In the genomic region with DNA sequence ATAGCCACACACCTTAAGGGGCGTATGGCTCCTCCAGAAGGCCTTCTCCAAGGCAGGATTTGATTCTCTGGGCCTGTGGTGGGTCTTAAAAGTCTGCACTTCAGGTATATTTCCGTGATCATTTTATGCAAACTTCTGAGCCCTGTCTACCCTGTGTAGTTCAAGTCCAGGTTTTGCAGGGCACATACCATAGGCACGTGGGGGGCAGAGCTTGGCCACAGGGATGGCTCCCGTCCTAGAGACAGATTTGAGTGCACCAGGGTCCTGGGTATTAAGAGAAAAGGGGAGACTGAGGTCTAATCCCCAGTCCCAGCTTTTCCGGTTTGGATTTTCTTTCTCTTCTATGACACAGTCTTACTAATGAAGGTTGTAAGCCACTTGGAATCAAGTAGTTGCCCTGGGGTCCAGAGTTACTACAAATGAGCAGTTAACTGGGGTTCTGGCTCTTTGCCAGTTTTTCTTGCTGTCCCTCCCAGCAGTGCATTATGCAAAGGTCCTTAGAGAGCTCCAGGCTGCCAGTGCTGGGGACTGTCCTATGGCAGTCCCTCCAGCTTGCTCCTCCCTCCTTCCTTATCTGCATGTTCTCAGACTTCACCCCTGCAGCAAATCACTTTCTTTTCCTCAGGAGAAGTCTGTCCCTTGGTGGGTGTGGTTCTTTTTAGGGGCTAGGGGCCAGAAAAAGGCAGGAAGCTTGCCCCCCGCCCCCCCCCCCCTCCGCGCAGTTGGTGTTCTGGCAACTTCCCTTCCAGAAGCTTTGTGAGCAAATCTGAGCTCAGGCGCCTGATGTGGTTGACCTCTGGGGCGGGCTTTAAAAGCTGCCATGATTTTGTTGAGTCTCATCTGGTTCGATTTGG, we compare ENCODE assay signal across 8 mouse cellular contexts.
DNase-seq lines count a peak whose midpoint lies in the region; ATAC-seq lines count a peak whose summit lies in the region.

No protein-coding gene starts in this region.

- no peaks in the 10 kb centered on the region for H3K27me3 ChIP-seq in liver, embryonic 13.5 days

- no peak overlapping the region for H3K4me3 ChIP-seq in liver, embryonic 13.5 days (replicated peaks)

- peak; percentile 85 for ATAC-seq in liver, embryonic 13.5 days (ENCODE audit: low read depth)

- no peak overlapping the region for H3K9ac ChIP-seq in liver, embryonic 13.5 days

- 22% methylated on average over 11 of the region's 11 CpGs for WGBS in liver, embryonic 13.5 days (ENCODE audit: insufficient replicate concordance)

- no peak overlapping the region for H3K4me2 ChIP-seq in liver, embryonic 13.5 days

- H3K27ac ChIP-seq in liver, embryonic 13.5 days: no peak overlapping the region

- no peaks in the 10 kb centered on the region for H3K9me3 ChIP-seq in liver, embryonic 13.5 days (replicated peaks)

- peak; percentile 22 for DNase-seq in ovary, postnatal 14 days (ENCODE audit: low spot score)
- no peak for DNase-seq in ovary, adult 18-20 months (ENCODE audit: low spot score)
- DNase-seq in gastrocnemius, postnatal 25 days: peak; percentile 13
- DNase-seq in hindlimb bud, embryonic 11.5 days (ENCODE audit: extremely low spot score, low read depth, low spot score): peak; percentile 84
- peak; percentile 4 for DNase-seq in liver, embryonic 13.5 days
- peak; percentile 25 for DNase-seq in neural tube, embryonic 10.5 days (ENCODE audit: extremely low spot score, low spot score)
- no peak for DNase-seq in layer of hippocampus, adult 18-20 months (ENCODE audit: low spot score in 2 of 2)
- DNase-seq in spleen, postnatal 14 days (ENCODE audit: low spot score in 2 of 2): no peak

- H3K4me1 ChIP-seq in liver, embryonic 13.5 days (replicated peaks): peaks cover 14% of the 10 kb centered on the region

- H3K36me3 ChIP-seq in liver, embryonic 13.5 days: no peaks in the 10 kb centered on the region

Comparison
In these comparisons a context has a peak if more than half of its experiments do, and no peak if none do; other contexts are left out.
1. DNase-seq: peak in ovary, postnatal 14 days (single experiment), gastrocnemius, postnatal 25 days (single experiment), hindlimb bud, embryonic 11.5 days (single experiment), liver, embryonic 13.5 days (single experiment) and neural tube, embryonic 10.5 days (single experiment); none in ovary, adult 18-20 months (single experiment), layer of hippocampus, adult 18-20 months (0 of 2) and spleen, postnatal 14 days (0 of 2).